Mouse (Mus musculus) stomach, postnatal 0 days (tissue): Measurements from ENCODE around the gene Hes2. TPM values are rescaled to one million over a fixed set of nuclear protein-coding genes. Genes with fewer than 3 reads are reported as not detected.
A peak's percentile ranks its signal among the peaks of the same experiment; 100 is the strongest.

Experiments
- ATAC-seq: fragments of 200-750 bp; cut with Nextera tagmentation; 2 replicates; pipeline ENCODE4 v1.8.0; 2017; ENCODE audit not compliant: low FRiP score, low TSS enrichment
- DNase-seq: peaks from one replicate; pipeline ENCODE4 v3.0.0-alpha.2; 2016; ENCODE audit warnings: low spot score
- H3K27ac ChIP-seq: fragments of 300-500 bp; sonication (generic); replicated peaks from 2 replicates; pipeline ENCODE4 v1.5.1; 2014; ENCODE audit warnings: mild to moderate bottlenecking, control low read depth
- H3K27me3 ChIP-seq: fragments of 300-500 bp; sonication (generic); 2 replicates; pipeline ENCODE4 v1.6.1; 2014; ENCODE audit warnings: low read length; ENCODE audit not compliant: control insufficient read depth, insufficient read depth
- H3K36me3 ChIP-seq: fragments of 300-500 bp; sonication (generic); 2 replicates; pipeline ENCODE4 v1.6.1; 2014; ENCODE audit warnings: low read length, mixed read lengths; ENCODE audit not compliant: control insufficient read depth, insufficient read depth
- H3K4me1 ChIP-seq: fragments of 300-500 bp; sonication (generic); replicated peaks from 2 replicates; pipeline ENCODE4 v1.6.1; 2014; ENCODE audit warnings: antibody characterized with exemption; ENCODE audit not compliant: control insufficient read depth, insufficient read depth
- H3K4me2 ChIP-seq: fragments of 300-500 bp; sonication (generic); replicated peaks from 2 replicates; pipeline ENCODE4 v1.6.1; 2014; ENCODE audit warnings: low read depth, mild to moderate bottlenecking, control low read depth, moderate library complexity
- H3K4me3 ChIP-seq: fragments of 300-500 bp; sonication (generic); 2 replicates; pipeline ENCODE4 v1.5.1; 2014; ENCODE audit warnings: low read depth, low read length, control low read depth
- H3K9ac ChIP-seq: fragments of 300-500 bp; sonication (generic); 2 replicates; pipeline ENCODE4 v1.6.1; 2014; ENCODE audit warnings: mild to moderate bottlenecking, low read length, control low read depth, mixed read lengths
- H3K9me3 ChIP-seq: fragments of 300-500 bp; sonication (generic); 2 replicates; pipeline ENCODE4 v1.6.1; 2016; ENCODE audit warnings: low read length; ENCODE audit not compliant: control insufficient read depth
- CTCF ChIP-seq: IDR thresholded peaks from 2 replicates; pipeline ENCODE4 v1.5.1; 2016; ENCODE audit warnings: antibody characterized with exemption, low read depth, mild to moderate bottlenecking, moderate library complexity
- EP300 ChIP-seq: optimal IDR thresholded peaks from 2 replicates; pipeline ENCODE3; 2016; ENCODE audit warnings: antibody characterized with exemption
- WGBS: fragments of 180-500 bp; shearing (Covaris S2); extraction: QIAGEN DNeasy Blood & Tissue Kit; methylation state at CpG from one replicate; pipeline ENCODE4 v1.1.7; 2014; 5-methylcytosine and 5-hydroxymethylcytosine counted together
- polyA plus RNA-seq: library from polyadenylated mRNA; unstranded; fragments of >200 nt; fragmentation: Nextera tagmentation; extraction: Ambion mirVana; gene quantifications from 2 replicates; pipeline ENCODE4 v1.2.1, GENCODE M21; 2015

Hes2 gene
- polyA plus RNA-seq, 1 experiment from 2014 or later, result 0.87 TPM

- Histone ChIP-seq H3K27ac (no peak overlapping the region), H3K9ac (no peak overlapping the region), H3K9me3 (no peaks in the 10 kb centered on the region), H3K4me2 (no peak overlapping the region), H3K27me3 (no peaks in the 10 kb centered on the region), H3K4me3 (no peak overlapping the region), H3K36me3 (no peaks in the 10 kb centered on the region), H3K4me1 (peaks cover 20% of the 10 kb centered on the region)
- no peak for DNase-seq
- no peak for ATAC-seq
- WGBS, result 82% methylated on average over 10 of the region's 10 CpGs
- TF ChIP-seq EP300 (no peak), CTCF (no peak)
Observed at GRCm38 (mm10) chr4:152182205-152182604, 23.5 kb downstream of the Hes2 start.

DNA sequence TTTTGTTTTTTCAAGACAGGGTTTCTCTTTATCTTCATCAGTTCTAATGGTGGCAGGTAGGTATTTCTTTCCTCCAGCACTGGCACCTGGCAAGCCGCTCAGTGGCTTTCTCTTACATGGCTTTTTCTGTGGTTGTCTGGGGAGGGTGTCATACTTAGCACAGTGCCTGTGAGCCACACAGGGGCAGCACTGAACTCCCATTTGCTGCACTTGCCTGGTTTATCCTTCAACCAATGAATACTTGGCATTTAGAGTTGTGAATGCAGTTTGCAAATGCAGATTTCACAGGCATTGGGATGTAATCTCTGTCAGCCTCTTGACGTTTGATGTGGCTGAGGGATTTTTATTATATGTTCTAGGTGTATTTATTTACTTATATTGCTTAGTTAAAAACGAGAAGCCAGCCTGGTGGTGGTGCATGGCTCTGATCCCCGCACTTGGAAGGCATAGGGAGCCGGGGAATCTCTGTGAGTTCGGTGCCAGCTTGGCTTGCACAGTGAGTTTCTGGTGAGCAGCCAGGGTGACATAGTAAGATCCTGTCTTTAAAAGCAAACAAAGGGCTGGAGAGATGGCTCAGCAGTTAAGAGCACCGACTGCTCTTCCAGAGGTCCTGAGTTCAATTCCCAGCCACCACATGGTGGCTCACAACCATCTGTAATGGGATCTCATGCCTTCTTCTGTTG is 25.8 kb downstream of the Hes2 start:
- TF ChIP-seq CTCF (peak; percentile 63), EP300 (no peak)
- Histone ChIP-seq H3K27ac (no peak overlapping the region), H3K9ac (no peak overlapping the region), H3K27me3 (no peaks in the 10 kb centered on the region), H3K4me1 (peaks cover 15% of the 10 kb centered on the region), H3K4me2 (no peak overlapping the region), H3K9me3 (no peaks in the 10 kb centered on the region), H3K36me3 (no peaks in the 10 kb centered on the region), H3K4me3 (no peak overlapping the region)
- ATAC-seq, result no peak
- DNase-seq, result no peak
- 49% methylated on average over 7 of the region's 7 CpGs for WGBS

GRCm38 (mm10) chr4:152185137-152185509 is 26.5 kb downstream of the Hes2 start:
- TF ChIP-seq EP300, result no peak
- peak; percentile 70 for TF ChIP-seq CTCF
- peak; percentile 55 for DNase-seq
- Histone ChIP-seq H3K27ac (peak overlapping the region; percentile 95), H3K4me2 (peak overlapping the region; percentile 58), H3K36me3 (no peaks in the 10 kb centered on the region), H3K27me3 (no peaks in the 10 kb centered on the region), H3K4me1 (peaks cover 15% of the 10 kb centered on the region), H3K4me3 (no peak overlapping the region), H3K9ac (peak overlapping the region; percentile 56; the same call in 1 of the 2 replicates), H3K9me3 (no peaks in the 10 kb centered on the region)
- WGBS, result 4% methylated on average over 3 of the region's 3 CpGs
- ATAC-seq, result peak; percentile 71

DNA sequence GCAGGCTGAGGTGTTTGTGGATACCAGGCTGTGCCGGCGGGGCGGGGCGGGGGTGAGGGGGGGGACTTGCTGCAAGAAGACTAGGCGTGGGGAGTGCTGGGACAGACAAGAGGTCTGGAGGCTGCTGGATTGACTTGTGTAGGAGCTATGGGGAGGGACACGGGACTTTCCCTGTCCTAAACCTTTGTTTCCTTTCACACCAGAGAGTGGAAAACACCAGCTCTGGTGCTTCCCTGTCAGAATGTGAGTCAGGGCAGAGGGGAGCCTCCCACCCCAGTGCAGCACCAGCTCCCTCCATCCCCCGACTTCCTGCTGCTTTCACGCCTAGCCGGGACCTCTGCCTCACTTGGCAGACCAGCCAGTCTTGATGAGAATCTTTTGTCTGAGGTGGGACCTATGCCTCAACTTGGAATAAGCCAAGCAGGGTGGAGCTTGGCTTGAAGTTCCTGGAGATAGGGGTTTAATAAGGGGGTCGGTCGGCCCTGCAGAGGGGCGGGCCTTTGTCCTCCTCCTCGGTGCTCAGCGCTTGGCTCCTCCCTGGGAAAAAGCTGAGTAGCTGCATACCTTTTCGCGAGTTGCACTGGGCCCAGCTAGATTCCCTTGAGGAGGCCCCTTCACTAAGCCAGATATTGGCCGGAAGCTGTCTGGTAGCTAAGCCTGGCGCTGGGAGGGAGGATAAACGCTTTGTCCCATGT is 27.0 kb downstream of the Hes2 start:
- TF ChIP-seq CTCF, result no peak
- no peak for TF ChIP-seq EP300

GRCm38 (mm10) chr4:152186205-152187082 is 27.8 kb downstream of the Hes2 start:
- Histone ChIP-seq H3K4me2 (peak overlapping the region; percentile 58), H3K27me3 (no peaks in the 10 kb centered on the region), H3K4me3 (peak overlapping the region; percentile 30), H3K27ac (peak overlapping the region; percentile 95), H3K4me1 (peaks cover 15% of the 10 kb centered on the region), H3K9me3 (no peaks in the 10 kb centered on the region), H3K36me3 (no peaks in the 10 kb centered on the region), H3K9ac (peak overlapping the region; percentile 56)
- ATAC-seq, result peak; percentile 39; the same call in 1 of the 2 replicates
- no peak for TF ChIP-seq EP300
- DNase-seq, result peak; percentile 33
- 32% methylated on average over 14 of the region's 14 CpGs for WGBS

More for the DNA sequence above, 27.0 kb downstream of the Hes2 start:
- H3K36me3 ChIP-seq, result no peaks in the 10 kb centered on the region
- ATAC-seq (peak; percentile 82), DNase-seq (peak; percentile 80)
- H3K9ac ChIP-seq, result peak overlapping the region; percentile 56
- peak overlapping the region; percentile 95 for H3K27ac ChIP-seq
- no peaks in the 10 kb centered on the region for H3K27me3 ChIP-seq
- peak overlapping the region; percentile 30 for H3K4me3 ChIP-seq
- no peaks in the 10 kb centered on the region for H3K9me3 ChIP-seq
- H3K4me2 ChIP-seq, result peak overlapping the region; percentile 58
- 3% methylated on average over 19 of the region's 19 CpGs for WGBS
- peaks cover 15% of the 10 kb centered on the region for H3K4me1 ChIP-seq
